Mouse (Mus musculus): ENCODE results near the gene Kcns1.
"Not testable (repeated sequence)": the region's sequence is repeated elsewhere in the genome, so short reads cannot be mapped to it uniquely, and the experiment has no call there.

The Kcns1 gene

GRCm38 (mm10) chr2:164170902-164171301 lies at the start of gene Kcns1:
TSS of gene Kcns1 (minus strand) at chr2:164171113.
- DNase-seq: peak in 1 of 2 experiments; percentile 27

DNA sequence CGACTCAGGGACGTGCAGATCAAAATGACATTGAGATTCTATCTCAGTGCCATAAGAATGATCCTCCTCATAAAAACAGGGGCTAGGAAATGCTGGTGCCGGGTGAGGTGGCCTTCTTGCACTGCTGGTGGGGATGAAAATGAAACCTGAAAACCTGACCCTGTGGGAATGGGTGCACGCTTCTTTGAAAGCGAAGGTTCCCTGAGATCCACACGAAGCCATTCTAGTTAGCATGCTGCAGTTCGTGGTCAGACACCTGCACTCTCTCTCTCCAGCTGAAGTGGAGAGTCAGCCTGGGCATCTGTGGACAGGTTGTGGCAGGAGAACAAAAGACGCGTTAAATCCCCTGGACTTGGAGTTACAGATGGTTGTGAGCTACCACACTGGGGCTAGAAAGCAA lies 48.4 kb upstream of the Kcns1 start:
- DNase-seq: no peak

- no peak for DNase-seq
Observed at GRCm38 (mm10) chr2:164212711-164213110, 41.8 kb upstream of the Kcns1 start.

DNA sequence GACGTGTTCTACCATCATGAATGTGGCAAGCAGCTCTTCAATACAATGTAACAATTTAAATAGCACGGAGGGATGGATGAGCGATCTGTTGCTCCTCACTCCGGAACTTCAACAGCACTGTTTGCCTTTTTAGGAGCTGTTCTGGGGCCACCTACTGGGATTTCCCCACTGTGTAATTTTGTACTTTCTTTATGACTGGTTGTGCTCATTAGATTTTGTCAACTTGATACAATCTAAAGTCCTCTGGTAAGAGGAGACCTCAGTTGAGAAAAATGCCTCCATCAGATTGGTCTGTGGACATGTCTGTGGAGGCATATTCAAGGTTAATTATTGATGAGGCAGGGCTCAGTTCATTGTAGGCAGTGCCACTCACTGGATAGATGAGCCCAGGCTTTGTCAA lies 40.0 kb upstream of the Kcns1 start:
- no peak for DNase-seq

DNA sequence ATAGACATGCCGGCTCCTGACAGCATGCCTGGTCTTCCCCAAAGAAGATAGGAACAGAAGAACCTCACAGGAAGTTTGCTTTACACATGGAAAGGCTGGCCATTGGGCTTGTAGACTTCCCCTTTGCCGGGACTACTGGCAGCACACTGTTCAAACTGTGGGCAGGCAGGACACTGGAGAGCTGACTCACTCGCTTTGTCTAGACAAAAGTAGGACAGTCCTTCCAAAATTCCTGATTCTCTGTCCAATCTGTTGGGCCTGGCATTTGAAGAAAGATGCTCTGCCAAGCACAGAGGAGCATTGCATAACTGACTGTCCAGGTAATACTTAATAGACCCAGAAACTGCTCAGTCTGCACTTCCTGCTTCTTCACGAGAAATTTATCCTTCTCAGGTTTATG lies 35.8 kb upstream of the Kcns1 start:
- no peak for DNase-seq

GRCm38 (mm10) chr2:164206011-164206410 lies 35.1 kb upstream of the Kcns1 start:
- DNase-seq: not testable (repeated sequence)

GRCm38 (mm10) chr2:164199626-164200327 lies 28.9 kb upstream of the Kcns1 start, which contains the start of gene Wfdc15a:
TSS of gene Wfdc15a (minus strand) at chr2:164200130.
- DNase-seq: no peak

GRCm38 (mm10) chr2:164196700-164196990 lies 25.7 kb upstream of the Kcns1 start:
- DNase-seq: no peak

DNA sequence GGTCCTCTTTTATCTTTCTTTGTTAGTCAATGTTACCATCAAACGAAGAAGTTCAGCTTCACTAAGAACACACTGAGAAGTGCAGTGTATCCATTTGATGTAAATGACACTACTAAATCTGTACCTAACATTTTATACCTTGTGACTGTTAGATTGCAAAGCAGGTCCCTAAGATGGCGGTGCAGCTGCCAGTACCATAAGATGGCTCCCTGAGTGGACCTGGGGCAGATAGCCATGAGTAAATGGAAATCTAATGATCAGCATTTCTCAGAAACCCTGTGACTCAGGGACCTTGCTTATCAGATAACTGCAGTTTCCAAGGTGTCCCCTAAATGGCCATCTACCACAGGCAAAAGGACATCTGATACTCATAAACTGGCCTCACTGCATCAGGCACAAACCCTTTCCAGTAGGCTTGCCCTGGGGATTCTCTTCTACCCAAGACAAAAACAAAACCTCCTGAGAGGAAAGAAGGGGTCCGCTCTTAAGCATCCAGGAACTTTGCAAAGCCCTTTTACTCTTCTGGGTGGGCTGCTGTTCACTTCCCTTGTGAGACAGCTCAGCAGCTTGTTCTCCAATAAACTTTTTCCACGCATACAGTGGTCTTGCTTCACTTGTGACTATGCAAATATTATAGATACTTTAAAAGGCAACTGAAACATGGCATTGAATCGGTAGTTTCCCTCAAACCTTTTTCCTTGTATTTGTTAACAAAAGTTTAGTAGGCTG lies 25.2 kb upstream of the Kcns1 start:
- no peak for DNase-seq

- no peak for DNase-seq
Observed at GRCm38 (mm10) chr2:164194959-164195630, 24.2 kb upstream of the Kcns1 start.

- DNase-seq: no peak
Observed at GRCm38 (mm10) chr2:164192279-164192678, 21.4 kb upstream of the Kcns1 start.

DNA sequence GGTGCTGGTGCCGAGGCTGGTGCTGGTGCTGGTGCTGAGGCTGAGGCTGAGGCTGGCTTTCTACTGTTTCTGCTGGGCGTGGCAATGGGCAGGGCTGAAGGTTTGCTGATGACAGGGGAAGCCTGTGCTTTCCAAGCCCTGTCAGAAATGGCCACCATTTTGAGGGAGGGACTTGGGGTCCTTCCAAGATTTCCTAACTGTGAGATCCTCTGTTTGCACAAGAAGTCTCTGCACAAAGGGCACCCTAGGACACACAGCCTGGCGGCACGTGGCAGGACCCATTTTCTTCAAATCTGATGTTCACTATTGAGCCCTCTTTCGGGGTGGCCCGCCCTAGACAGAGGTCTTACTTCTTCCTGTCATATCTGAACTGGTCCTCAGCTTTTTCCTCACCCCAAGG lies 19.7 kb upstream of the Kcns1 start, which contains the start of gene Wfdc12:
Gene Wfdc12 (minus strand): TSS at position 33 of the 400 bp plus-strand sequence.
- no peak for DNase-seq

DNA sequence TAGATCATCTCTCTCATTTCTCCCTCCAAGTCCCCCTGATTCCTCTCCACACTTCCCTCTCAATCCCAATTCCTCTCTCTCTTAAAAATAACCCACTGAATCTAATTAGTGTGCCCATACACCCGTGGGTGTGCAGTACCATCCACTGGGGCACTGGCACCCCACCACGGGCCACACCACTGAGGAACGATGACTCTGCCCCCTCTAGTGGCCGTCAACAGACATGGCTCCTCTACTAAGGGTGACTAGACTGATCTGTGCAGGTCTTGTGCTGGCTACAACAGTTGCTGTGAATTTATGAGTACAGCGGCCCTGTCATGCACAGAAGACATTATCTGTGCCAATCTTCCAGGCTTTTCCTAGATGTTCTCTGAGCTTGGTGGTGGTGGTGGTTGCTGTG lies 17.8 kb upstream of the Kcns1 start:
- DNase-seq: peak; percentile 45 to 54

- no peak for DNase-seq
Observed at GRCm38 (mm10) chr2:164184145-164184719, 13.3 kb upstream of the Kcns1 start.

- DNase-seq: no peak
Observed at GRCm38 (mm10) chr2:164183340-164183739, 12.4 kb upstream of the Kcns1 start.

GRCm38 (mm10) chr2:164182692-164183255 lies 11.9 kb upstream of the Kcns1 start, which contains the start of gene Wfdc5:
TSS of gene Wfdc5 (minus strand) at chr2:164182742.
- no peak for DNase-seq

DNA sequence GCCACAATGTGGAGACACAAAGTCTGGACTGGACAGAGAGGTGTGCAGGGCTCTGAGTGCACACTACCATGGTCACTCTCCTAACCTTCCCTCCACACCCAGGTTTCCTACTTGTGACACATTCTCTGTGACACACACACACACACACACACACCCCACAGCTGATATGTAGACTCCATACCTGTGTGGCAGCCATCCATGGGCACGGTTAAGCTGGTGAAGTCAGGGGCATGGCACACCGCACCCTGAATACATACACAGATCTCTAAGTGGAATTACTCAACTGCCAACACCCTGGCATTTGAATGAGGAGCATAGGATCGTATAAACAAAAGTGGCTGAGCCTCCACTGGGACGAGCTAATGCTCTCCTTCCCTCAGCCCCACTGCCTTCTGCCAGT lies 9.9 kb upstream of the Kcns1 start:
- no peak for DNase-seq

- DNase-seq: peak; percentile 58 to 59
Observed at GRCm38 (mm10) chr2:164180124-164180523, 9.2 kb upstream of the Kcns1 start.

DNA sequence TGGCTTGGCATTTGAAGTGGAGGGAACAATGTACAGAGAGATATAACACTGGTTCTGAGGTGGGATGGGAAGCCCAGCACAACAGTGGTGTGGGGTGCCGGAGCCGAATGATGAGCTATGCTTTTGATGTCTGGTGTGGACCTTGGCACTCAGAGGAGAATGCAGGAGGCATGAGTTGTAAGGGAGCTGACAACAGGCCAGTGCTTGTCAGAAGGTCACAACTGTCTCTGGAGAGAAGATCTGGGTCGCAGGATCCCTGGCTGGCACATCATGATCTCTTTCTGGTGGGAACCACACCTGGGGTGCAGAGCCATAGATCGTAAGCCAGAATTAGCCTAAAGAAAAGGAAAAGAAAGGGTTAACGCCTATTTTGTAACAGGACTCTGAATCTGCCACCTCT lies 6.9 kb upstream of the Kcns1 start:
- DNase-seq: no peak

DNA sequence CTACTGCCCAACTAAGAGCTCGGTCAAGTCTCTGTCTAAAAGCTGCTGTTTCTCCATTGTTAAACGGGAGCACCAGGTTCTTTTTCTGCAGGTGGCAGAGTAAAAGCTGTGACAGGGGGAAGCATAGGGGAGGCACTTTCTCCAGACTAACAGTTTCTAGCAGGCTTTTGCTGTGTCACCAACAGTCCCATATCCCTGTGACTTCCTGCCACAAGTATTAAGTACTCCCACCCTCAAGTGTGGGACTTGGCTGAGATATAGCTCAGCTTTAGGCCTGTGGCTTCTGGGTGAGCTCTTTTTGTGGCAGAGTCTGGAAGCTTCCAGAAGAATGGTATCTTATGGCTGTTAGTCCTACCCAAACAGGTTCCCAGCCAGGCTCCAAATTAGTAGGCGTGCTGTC lies 4.9 kb upstream of the Kcns1 start:
- DNase-seq: no peak

- no peak for DNase-seq
Observed at GRCm38 (mm10) chr2:164174649-164175395, 3.9 kb upstream of the Kcns1 start.

DNA sequence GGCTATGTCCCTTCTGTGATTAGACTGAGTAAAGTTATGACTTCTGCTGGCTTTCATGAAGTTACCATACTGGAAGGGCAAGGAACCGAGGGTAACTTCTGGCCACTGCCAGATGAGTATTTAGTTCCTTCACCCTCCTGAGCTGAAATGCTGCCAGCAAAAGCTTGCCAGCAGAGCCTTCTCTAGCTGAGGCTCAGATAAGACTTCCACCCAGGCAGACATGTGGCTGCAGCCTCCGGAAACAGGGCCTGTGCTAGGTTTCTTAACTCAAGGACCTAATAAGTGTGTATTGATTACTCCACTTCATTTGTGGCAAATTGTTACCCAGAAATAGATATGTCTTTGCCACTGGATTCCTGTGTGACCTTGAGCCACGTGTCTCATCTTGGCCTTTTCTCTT lies 2.5 kb upstream of the Kcns1 start:
- no peak for DNase-seq

Data from B cell, adult 2 months (primary cell).